Mouse (Mus musculus): ENCODE measurements around the gene Aatf. TPM values are rescaled to one million over a fixed set of nuclear protein-coding genes. Genes with fewer than 3 reads are reported as not detected.

Gene Aatf
- total RNA-seq, 1 experiment from 2014 or later = 51.2 TPM

DNA sequence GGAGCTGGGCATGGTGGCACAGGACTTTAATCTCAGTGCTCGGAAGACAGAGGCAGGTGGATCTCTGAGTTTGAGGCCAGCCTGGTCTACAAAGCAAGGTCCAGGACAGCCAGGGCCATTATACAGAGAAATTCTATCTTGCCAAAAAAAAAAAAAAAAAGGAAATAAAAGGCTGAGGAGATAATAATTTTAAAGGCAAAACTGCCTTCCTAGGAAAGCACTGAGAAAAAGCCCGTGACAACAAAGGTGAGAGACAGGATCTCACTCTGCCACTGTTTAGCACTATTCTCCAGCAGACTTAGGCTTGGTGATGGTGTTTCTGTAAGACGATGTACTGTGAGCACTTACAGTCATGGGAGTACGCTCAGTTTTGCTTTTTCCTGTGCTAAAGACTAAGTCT is 37.3 kb downstream of the Aatf start:
- ATAC-seq (replicated peaks; ENCODE audit: insufficient number of reproducible peaks, low FRiP score, low TSS enrichment, poor library complexity, severe bottlenecking) = no peak

DNA sequence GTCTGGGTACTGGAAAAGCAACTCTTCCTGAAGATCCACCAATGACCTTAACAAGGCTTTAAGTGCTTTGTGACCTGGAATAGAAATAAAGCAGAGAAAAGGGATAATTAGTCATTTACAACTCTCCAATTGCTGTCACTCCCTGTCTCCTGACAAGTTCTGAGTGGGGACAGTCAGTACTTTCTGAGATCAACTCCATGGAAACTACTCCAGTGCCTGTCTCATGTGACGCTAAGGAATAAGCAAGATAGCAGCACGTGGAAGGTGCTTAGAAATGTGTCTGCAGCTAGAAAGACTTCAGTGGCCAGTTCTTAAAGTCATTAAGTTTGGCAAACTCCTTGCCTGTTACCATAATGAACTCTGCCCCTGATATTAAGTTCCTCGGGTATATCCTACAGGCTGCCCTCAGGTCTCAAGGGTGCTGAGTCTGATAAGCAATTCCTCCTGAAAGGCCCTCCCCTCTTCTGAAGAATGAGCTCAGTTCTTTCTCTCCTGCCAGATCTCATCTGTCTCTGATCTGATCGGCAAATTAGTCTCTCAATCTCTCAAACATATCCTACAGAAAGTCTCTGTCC is 40.1 kb downstream of the Aatf start:
- ATAC-seq (replicated peaks; ENCODE audit: insufficient number of reproducible peaks, low FRiP score, low TSS enrichment, poor library complexity, severe bottlenecking) = no peak

DNA sequence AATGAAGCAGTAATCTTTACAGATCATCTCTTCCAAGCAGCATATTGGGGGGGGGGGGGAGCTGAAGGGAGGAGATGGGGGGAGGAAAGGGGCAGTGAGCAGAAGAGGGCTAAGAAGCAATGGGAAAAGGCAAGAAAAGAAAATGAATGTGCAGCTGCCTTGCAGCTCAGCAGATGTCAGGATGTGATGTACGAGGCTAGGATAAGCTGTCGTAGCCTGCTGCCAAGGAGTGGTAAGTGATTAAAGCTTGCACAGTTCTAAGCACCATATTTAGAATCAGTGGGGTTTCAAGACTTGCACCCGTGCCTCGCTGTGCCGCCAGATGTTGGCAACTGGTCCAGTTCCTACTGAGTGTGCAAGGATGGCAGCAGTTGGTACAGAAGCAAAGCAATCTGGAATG is 48.8 kb downstream of the Aatf start:
- no peak for ATAC-seq (replicated peaks; ENCODE audit: insufficient number of reproducible peaks, low FRiP score, low TSS enrichment, poor library complexity, severe bottlenecking)

DNA sequence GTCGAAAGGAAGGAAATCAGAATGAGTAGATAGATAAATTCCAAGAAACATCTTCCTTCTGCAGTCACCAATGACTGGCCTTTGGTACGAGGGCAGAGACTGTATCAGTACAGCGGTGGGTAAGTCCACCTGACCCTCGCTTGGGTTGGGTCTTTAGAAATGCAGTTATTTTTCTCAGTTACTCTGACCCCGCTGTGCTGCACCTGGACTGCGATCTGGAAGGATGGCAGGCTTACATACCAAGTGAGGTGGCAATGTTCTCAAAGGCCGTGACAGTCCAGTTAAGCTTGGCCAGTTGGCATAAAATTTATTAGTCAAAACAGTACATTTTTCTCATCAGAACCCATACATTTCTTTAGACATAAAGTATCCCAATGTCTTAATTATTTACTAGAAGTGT is 59.4 kb downstream of the Aatf start:
- no peak for ATAC-seq (replicated peaks; ENCODE audit: insufficient number of reproducible peaks, low FRiP score, low TSS enrichment, poor library complexity, severe bottlenecking)

DNA sequence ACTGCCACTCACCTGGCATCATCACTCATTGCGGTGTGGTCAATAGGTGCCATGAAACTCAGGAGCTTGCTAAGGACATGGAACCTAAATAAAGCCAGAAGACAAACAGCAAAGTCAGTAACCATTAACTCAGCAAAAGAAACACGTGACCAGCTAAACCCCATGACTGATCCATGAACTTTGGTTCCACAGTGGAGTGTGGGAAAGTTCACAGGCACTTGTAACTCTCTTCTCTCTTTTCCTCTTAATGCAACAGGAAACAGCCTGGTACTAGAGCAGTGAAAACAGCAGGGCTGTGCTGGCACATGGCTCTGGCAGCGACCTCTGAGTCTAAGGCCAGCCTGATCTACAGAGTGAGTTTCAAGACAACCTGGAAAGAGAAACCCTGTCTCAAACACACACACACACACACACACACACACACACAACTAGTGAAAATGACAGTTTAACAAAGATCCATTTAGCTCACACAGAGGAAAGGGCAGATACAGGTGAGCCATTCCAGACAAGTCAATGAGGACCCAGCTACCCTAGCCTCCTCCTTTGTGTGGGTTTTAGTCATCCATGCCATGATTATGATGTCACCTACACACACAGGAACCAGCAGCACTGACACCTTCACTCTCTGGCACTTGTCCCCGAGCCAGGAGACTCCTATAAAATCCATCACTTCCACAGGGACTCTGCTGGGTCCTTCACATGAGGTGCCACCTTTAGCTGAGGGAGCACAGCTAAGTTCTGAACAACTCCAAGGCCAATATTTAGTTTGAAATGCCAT is 70.6 kb downstream of the Aatf start:
- ATAC-seq (replicated peaks; ENCODE audit: insufficient number of reproducible peaks, low FRiP score, low TSS enrichment, poor library complexity, severe bottlenecking) = no peak

DNA sequence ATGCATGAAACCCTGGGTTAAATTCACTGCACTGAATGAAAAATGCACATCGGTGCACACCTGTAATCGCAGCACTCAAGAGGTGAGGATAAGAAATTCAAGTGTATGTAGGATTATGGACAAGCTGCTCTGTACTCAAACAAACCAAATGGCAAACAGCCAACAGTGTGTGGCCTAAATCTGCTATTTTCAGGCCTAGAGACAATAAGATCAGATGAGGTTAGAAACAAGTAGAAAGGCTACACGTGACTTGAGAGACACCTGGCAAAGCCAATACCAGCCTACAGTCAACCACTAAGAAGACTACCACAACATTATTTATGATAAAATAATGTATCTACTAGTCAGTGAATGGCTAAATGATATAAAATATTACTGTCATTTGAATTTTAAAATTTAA is 72.9 kb downstream of the Aatf start:
- no peak for ATAC-seq (replicated peaks; ENCODE audit: insufficient number of reproducible peaks, low FRiP score, low TSS enrichment, poor library complexity, severe bottlenecking)

DNA sequence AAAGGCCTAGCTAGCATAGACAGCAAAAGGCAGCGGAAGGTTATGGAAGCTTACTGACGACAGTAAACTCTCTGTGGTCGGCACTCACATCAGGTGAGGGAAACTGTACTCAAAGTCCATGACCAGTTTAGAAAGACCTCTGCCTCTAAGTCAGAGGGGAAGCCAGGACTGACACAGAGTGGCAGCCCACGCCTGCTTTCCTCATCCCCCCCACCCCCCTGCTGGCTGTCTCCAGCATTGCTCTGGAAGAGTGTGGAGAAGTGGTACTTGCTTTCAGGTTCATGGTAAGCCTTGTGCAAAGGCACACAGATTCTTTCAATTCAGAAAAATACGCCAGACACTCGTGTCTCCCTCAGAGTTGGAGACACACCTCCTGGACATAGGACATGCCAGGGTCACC is 78.4 kb downstream of the Aatf start:
- no peak for ATAC-seq (replicated peaks; ENCODE audit: insufficient number of reproducible peaks, low FRiP score, low TSS enrichment, poor library complexity, severe bottlenecking)

DNA sequence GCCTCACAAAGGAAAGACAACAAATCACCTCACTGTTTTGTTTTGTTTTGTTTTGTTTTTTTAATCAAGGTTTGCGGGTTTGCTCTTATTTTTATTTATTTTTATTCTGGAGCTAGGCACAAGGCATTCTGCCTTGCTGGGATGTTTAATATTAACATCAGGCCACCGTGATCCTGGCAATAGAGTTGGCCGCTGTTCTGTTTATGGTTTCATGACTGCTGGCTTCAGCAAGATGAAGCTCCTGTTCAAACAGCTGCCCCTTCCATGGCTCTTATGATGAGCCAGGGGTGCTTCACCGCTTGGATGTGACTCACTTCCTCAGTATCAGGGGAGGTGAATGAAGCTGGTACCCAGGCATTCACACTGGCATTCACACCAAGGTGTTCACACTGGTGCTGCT is 83.0 kb downstream of the Aatf start:
- no peak for ATAC-seq (replicated peaks; ENCODE audit: insufficient number of reproducible peaks, low FRiP score, low TSS enrichment, poor library complexity, severe bottlenecking)

DNA sequence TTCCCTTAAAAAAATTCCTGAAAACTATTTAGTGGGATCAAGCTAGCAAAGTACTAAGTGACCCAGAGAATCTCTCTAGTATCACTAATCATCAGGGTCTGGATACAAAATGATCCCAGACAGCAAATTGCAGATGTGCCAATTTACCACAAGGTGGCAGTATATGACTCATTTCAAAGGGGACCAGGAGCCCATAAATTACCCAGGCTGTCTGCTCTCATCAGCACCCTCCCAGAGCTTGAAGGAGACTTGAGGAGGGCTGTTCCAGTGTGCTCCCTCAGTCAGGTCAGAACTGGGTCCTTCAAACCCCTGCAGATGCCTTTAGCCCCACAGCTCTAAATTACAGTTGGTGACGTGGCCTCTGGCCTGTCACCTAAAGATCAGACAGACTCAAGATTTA is 83.7 kb downstream of the Aatf start:
- ATAC-seq (replicated peaks; ENCODE audit: insufficient number of reproducible peaks, low FRiP score, low TSS enrichment, poor library complexity, severe bottlenecking) = peak; percentile 68; the same call in 1 of the 2 replicates

DNA sequence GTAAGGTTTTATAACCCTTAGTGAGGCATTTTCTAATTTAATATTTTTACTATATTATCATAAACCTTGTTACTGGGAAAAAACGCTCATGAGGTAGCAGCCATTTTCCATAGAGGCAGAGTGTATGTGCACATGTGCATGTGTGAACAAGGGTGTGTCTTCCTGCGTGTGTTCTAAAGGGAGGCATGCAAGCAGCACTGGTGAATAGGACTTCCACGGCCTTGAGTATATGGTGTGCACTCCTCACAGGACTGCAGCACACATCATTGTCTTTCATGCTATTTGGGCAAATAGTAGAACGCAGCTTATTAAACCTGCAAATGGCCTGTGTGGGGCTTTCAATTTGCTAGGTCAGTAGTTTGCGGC is 86.7 kb downstream of the Aatf start:
- ATAC-seq (replicated peaks; ENCODE audit: insufficient number of reproducible peaks, low FRiP score, low TSS enrichment, poor library complexity, severe bottlenecking) = no peak

DNA sequence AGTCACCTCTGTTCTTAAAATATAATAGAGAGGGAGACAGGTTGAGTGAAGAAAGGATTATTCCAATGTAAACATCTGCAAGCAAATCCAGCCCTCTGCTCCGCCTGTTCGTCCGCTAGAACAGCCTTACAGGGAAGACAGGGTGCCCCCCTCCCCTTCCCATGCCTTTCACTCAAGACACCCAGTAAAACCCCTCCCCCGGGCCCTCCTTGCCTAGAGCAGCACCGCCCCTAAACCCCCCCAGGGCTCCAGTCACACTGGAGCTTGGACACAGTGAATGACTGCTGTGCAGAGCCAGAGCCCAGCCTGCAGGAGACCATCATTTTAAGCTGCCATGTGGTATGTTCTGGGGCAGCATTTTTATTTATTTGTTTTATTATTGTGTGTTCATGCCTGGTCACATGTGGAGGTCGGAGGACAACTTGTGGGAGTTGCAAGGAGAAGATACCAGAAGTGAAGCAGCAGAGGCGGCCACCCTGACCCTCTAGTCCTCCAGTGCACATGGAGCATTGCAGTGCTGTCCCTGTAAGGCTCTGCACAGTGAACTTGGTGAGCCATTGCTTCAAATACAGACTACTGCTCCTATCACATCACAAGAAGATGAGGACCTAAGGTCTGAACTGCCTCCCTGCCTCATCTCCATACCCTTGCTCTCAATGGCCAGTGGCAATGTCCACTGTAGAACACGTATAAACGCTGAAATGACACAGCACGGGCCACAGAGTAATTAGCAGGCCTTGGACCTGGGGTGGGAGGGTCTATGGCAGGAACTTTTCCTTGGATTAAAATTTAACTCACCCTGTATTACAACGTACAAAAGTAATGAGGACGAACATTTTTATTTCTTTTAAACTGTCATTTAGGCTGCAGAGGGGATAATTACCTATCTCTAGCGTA is 87.3 kb downstream of the Aatf start:
- ATAC-seq (replicated peaks; ENCODE audit: insufficient number of reproducible peaks, low FRiP score, low TSS enrichment, poor library complexity, severe bottlenecking) = no peak

DNA sequence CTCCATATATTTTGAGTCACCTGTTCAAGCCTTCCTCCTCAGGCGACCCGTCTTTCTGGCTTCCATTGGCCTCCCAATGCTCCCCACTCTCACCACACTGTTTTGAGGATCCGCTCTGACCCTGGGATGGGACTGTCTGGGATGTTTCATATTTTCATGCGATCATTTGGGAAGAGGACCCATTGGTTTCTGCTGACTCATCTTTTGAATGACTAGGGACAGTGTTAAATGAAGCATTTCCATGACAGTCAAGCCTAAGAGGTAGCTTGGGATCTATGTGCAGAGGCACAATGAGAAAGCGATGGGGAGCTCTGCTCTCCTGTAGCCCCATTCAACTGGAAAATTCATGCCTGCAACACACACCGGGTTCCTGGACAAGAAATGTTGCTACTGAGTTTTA is 92.5 kb downstream of the Aatf start:
- no peak for ATAC-seq (replicated peaks; ENCODE audit: insufficient number of reproducible peaks, low FRiP score, low TSS enrichment, poor library complexity, severe bottlenecking)

DNA sequence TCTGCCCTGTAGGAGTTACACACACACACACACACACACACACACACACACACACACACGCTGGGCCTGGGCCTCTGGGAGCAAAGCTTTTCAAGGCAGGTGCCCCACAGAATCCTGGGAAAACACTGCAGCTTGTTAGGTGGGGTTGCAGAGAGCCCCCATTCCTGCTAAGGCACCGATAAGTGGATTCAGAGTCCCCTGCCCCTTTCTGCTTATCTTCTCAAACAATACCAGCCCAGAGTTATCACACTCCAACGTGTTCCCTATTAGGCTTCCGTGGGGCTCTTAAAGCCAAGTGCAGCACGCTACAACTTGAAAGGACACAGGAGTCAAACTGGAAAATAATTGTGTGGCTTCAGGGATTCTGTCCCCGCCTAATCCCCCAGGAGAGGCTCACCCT is 100.2 kb downstream of the Aatf start:
- ATAC-seq (replicated peaks; ENCODE audit: insufficient number of reproducible peaks, low FRiP score, low TSS enrichment, poor library complexity, severe bottlenecking) = no peak

DNA sequence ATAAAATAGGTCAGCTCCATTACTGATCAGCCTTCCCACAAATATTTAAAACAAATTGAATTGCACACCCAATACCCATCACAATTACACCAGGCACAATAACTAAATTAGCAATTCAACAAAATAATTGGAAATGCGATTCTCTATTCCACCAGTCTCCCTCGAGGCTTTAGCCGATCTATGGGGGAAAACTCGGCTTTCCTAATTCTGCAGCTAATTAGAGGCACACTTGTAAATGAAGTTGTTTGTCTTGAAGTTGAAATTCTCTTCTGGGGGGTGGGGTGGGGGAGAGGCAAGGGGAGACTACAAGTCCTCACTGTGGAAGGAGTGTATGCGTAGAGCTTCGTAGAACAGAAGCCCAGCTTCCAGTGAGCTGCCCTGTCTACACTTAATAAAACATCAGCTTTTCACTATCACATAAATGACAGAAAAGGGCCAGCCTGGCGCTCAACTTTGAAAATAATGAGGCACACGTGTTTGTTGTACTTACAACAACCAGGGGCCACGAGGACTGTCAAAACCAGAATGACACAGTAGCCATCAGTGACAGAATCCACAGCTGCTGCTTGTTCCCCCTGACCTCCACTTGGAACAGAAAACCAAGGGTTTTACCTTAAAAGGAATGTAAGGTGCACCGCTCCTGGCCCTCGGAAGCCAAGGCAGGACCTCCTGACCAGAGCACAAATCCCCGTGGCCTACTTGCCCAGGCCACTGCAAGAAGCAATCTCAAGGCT is 101.0 kb downstream of the Aatf start:
- ATAC-seq (replicated peaks; ENCODE audit: insufficient number of reproducible peaks, low FRiP score, low TSS enrichment, poor library complexity, severe bottlenecking) = no peak

DNA sequence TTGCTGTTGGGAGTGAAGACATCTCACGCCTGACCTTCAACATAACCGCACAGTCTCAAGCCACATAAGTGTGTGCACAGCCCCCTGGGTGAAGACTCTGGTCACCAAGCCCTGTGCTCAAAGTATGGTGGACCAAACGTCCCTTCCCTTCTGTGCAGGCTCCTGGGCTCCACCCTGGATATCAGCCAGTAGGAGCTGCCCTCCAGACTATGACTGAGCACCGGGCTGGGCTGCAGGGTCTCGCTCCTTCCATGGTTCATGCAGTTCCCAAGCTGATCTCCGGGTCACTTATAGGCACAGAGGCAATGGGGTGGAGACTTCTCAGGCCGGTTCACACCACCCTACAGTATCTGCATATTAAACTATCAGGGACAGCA is 101.7 kb downstream of the Aatf start:
- no peak for ATAC-seq (replicated peaks; ENCODE audit: insufficient number of reproducible peaks, low FRiP score, low TSS enrichment, poor library complexity, severe bottlenecking)

DNA sequence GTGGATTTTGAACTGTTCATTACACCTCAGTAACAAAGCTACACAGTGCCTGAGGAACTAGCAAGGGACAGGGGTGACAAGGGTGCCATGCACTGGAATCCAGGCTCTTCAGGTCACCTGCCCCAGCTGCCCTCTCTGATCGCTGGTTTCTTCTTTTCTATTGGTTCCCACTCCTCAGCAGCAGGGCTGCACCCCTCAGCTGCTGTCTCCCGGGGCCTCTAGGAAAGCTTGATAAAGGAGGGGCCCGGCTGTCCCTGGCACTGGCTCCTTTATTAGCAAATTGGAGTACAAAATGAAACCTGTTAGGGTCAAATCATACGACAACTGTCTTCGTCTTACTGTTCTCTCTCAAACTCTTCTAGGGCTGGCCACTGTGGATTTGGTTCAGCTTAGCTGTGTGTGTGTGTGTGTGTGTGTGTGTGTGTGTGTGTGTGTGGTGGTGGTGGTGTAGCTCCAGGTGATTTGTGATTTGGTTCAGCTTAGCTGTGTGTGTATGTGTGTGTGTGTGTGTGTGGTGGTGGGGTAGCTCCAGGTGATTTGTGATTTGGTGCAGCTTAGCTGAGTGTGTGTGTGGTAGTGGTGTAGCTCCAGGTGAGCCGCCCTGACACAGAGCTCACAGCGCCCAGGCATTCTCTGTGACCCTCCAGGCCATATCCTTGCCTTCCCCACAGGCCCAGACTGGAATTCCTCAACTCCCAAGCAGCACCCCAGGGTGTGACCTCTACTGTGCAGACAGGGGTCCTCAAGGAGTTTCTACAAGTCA is 102.3 kb downstream of the Aatf start:
- ATAC-seq (replicated peaks; ENCODE audit: insufficient number of reproducible peaks, low FRiP score, low TSS enrichment, poor library complexity, severe bottlenecking) = no peak

DNA sequence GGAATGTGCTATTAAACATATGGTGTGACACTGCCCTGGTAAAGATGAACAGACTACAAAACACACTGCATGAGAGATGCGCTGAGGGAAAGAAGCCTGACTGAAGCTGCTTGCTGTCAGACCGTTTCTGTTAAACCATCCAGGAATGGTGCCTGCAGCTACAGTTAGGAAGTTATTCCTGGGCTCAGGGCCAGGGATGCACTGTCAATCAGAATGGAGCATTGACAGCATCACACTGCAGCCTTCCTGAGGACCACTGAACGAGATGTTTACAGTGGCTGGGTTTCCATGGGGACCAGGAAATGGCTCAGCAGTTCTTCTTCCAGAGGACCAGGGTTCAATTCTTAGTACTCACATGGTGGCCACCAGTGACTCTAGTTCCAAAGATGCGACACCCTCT is 102.9 kb downstream of the Aatf start:
- no peak for ATAC-seq (replicated peaks; ENCODE audit: insufficient number of reproducible peaks, low FRiP score, low TSS enrichment, poor library complexity, severe bottlenecking)

DNA sequence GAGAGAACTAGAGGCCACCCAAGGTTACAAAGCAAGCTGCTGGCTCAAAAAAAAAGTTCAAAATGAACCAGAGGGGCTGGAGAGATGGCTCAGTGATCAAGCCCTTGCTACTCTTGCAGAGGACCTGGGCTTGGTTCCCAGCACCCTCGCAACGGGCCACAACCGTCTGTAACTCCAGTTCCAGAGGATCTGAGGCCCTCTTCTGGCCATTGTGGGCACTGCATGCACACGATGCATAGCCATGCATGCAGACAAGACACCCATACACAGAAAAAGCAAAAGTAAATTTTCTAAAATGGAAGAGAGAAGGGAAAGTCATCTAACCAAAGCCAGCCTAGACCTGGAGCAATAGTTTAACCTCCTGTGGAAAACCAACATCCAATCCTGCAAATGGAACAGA is 106.6 kb downstream of the Aatf start:
- ATAC-seq (replicated peaks; ENCODE audit: insufficient number of reproducible peaks, low FRiP score, low TSS enrichment, poor library complexity, severe bottlenecking) = no peak

DNA sequence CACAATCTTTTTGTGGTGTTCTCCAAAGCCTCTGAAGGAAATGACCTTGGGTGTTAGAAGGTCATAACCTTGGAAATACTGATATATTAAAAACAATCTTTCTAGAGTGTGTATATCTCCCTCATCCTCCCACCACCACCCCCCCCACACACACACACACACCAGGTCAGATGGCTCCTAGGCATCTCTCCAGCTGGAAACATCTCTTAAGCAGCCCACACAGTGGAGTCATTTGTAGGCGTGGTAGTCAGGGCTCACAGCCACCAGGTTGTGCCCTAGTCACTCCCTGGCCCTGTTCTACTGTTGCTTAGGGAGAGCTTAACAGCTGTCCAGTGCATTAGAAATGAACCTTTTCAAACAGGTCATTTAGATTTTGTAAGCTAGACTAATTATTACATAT is 118.3 kb downstream of the Aatf start:
- ATAC-seq (replicated peaks; ENCODE audit: insufficient number of reproducible peaks, low FRiP score, low TSS enrichment, poor library complexity, severe bottlenecking) = no peak

Data from monocyte, adult 5-6 weeks (primary cell).